31 mouse cellular contexts compared by ENCODE assay signal in the genomic region with DNA sequence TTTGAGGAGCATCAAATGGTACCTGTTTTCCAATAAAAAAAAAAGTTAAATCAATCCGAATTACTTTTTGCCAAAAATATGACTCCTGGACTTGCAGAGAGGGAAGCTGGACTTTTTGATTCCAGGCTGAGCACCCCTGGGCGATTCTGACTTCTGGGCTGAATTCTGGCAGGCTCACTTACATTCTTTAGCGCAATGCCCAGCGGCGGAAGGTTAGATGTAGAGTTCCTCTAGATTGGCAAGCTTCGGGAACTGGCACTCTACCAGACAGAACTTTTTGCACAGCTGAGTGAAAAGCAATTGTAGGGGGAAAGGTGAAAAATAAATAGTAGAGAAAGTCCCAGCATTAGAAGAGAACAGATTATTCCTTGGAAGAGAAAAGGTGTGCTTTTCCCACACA.
A peak's percentile ranks its signal among the peaks of the same experiment; 100 is the strongest.
DNase-seq lines count a peak whose midpoint lies in the region; ATAC-seq and TF ChIP-seq lines count a peak whose summit lies in the region.
"Had no signal": no experiment of that assay in that cellular context is flagged by ENCODE, and none has a peak within 500 bp of the region (broad histone marks: within the 10 kb centered on the region; RNA-seq: fewer than 3 reads in every experiment).

No protein-coding gene starts in this region.

- intact Hi-C loops in heart, postnatal 10 days (cut with DNase I), result no loop called here
- intact Hi-C loops in heart, adult 2 months (cut with DNase I), result no loop called here

- no peaks in the 10 kb centered on the region for H3K4me1 ChIP-seq in heart, adult 2 months (ENCODE audit: control insufficient read depth, insufficient read depth, low read length)
- no peaks in the 10 kb centered on the region for H3K4me1 ChIP-seq in kidney, adult 2 months (ENCODE audit: control insufficient read depth, insufficient read depth, low read length)
- no peaks in the 10 kb centered on the region for H3K4me1 ChIP-seq in kidney, embryonic 16.5 days (ENCODE audit: insufficient read depth, low read length)
- H3K4me1 ChIP-seq: embryonic facial prominence, embryonic 13.5 days; forebrain, embryonic 10.5 days; forebrain, embryonic 15.5 days; heart, embryonic 10.5 days; intestine, embryonic 15.5 days; liver, embryonic 13.5 days; megakaryocyte, embryonic 14.5 days; midbrain, embryonic 12.5 days had no signal

- TF ChIP-seq CTCF in heart, adult 2 months (IDR thresholded peaks at IDR 0.05), result no peak
- TF ChIP-seq CTCF in kidney, adult 2 months (conservative IDR thresholded peaks at IDR 0.05; ENCODE audit: insufficient read depth, insufficient read length, low read depth, low read length), result no peak

- 56% methylated on average over 6 of the region's 6 CpGs for WGBS in heart, adult 2 months
- 71% methylated on average over 6 of the region's 6 CpGs for WGBS in kidney, adult 2 months
- WGBS in kidney, embryonic 16.5 days, result 88% methylated on average over 6 of the region's 6 CpGs

- TF ChIP-seq EP300 in heart, adult 2 months (IDR thresholded peaks at IDR 0.05; ENCODE audit: insufficient read depth, low read depth, low read length), result no peak

- no peak for TF ChIP-seq POLR2A in heart, adult 2 months (IDR thresholded peaks at IDR 0.05; ENCODE audit: insufficient read depth, low read depth, low read length)
- TF ChIP-seq POLR2A in kidney, adult 2 months (IDR thresholded peaks at IDR 0.05; ENCODE audit: low read depth, low read length), result no peak

- no peaks in the 10 kb centered on the region for H3K36me3 ChIP-seq in heart, adult 2 months (ENCODE audit: control insufficient read depth, insufficient read depth, low read length)
- H3K36me3 ChIP-seq in kidney, adult 2 months (ENCODE audit: control insufficient read depth, insufficient read depth, low read length), result no peaks in the 10 kb centered on the region
- H3K36me3 ChIP-seq in kidney, embryonic 16.5 days (ENCODE audit: insufficient read depth, low read length), result no peaks in the 10 kb centered on the region
- H3K36me3 ChIP-seq: embryonic facial prominence, embryonic 13.5 days; forebrain, embryonic 10.5 days; forebrain, embryonic 15.5 days; heart, embryonic 10.5 days; intestine, embryonic 15.5 days; limb, embryonic 10.5 days; limb, embryonic 15.5 days; liver, embryonic 13.5 days; midbrain, embryonic 12.5 days; neural tube, embryonic 12.5 days had no signal

- no peak overlapping the region for H3K9ac ChIP-seq in heart, adult 2 months (ENCODE audit: low read depth, low read length)
- no peak overlapping the region for H3K9ac ChIP-seq in kidney, embryonic 16.5 days (replicated peaks; ENCODE audit: low read length)
- H3K9ac ChIP-seq: embryonic facial prominence, embryonic 13.5 days; forebrain, embryonic 15.5 days; intestine, embryonic 15.5 days; limb, embryonic 15.5 days; liver, embryonic 13.5 days; midbrain, embryonic 12.5 days; neural tube, embryonic 12.5 days had no signal

- peaks cover 4% of the 10 kb centered on the region for H3K9me3 ChIP-seq in kidney, embryonic 16.5 days (ENCODE audit: low read length)
- H3K9me3 ChIP-seq: forebrain, embryonic 15.5 days; heart, embryonic 10.5 days; intestine, embryonic 15.5 days; limb, embryonic 10.5 days; limb, embryonic 15.5 days; liver, embryonic 13.5 days; megakaryocyte, embryonic 14.5 days; neural tube, embryonic 12.5 days had no signal

- H3K27ac ChIP-seq in heart, adult 2 months, result no peak overlapping the region
- H3K27ac ChIP-seq in kidney, adult 2 months (ENCODE audit: insufficient read depth, low read depth, low read length), result no peak overlapping the region
- no peak overlapping the region for H3K27ac ChIP-seq in kidney, embryonic 16.5 days (ENCODE audit: low read length)
- H3K27ac ChIP-seq: embryonic facial prominence, embryonic 13.5 days; forebrain, embryonic 10.5 days; forebrain, embryonic 15.5 days; heart, embryonic 10.5 days; hindbrain, postnatal 0 days; intestine, embryonic 15.5 days; limb, embryonic 10.5 days; limb, embryonic 15.5 days; liver, embryonic 13.5 days; midbrain, embryonic 12.5 days; neural tube, embryonic 12.5 days had no signal

- DNase-seq in heart, postnatal 10 days, result peak; percentile 21 to 25
- no peak for DNase-seq in heart, adult 2 months
- peak; percentile 66 for DNase-seq in kidney, adult 2 months
- peak; percentile 19 to 28 for DNase-seq in kidney, adult 8-10 months
- DNase-seq in kidney, postnatal 10 days, result peak; percentile 15
- DNase-seq in thymus, adult 18-20 months, result no peak
- DNase-seq in thymus, postnatal 4 days, result no peak
- DNase-seq: adrenal gland, adult 2 months; B cell, adult 2 months; cerebellum, adult 11-12 months; cerebellum, postnatal 10 days; gastrocnemius, postnatal 25 days; layer of hippocampus, adult 9-11 months; liver, embryonic 13.5 days; lung, adult 2 months; right cerebral cortex, adult 18-20 months; spleen, adult 18-20 months; thymus, postnatal 36 days had no signal

- no peaks in the 10 kb centered on the region for H3K79me2 ChIP-seq in heart, adult 2 months (replicated peaks; ENCODE audit: control insufficient read depth, insufficient read depth, low read length)

- H3K4me3 ChIP-seq in heart, adult 2 months, result no peak overlapping the region
- no peak overlapping the region for H3K4me3 ChIP-seq in kidney, adult 2 months (ENCODE audit: insufficient read depth, low read depth, low read length)
- no peak overlapping the region for H3K4me3 ChIP-seq in kidney, embryonic 16.5 days (ENCODE audit: low read length)
- H3K4me3 ChIP-seq: embryonic facial prominence, embryonic 13.5 days; forebrain, embryonic 10.5 days; forebrain, embryonic 15.5 days; heart, embryonic 10.5 days; intestine, embryonic 15.5 days; limb, embryonic 10.5 days; limb, embryonic 15.5 days; liver, embryonic 13.5 days; megakaryocyte, embryonic 14.5 days; midbrain, embryonic 12.5 days; myocyte; neural tube, embryonic 12.5 days had no signal

- no peak for ATAC-seq in kidney, embryonic 16.5 days (ENCODE audit: low FRiP score, low TSS enrichment)
- ATAC-seq: forebrain, embryonic 15.5 days; hindbrain, postnatal 0 days; intestine, embryonic 15.5 days had no signal

- H3K27me3 ChIP-seq in heart, adult 2 months (ENCODE audit: control insufficient read depth, insufficient read depth, low read length), result no peaks in the 10 kb centered on the region
- no peaks in the 10 kb centered on the region for H3K27me3 ChIP-seq in kidney, adult 2 months (replicated peaks; ENCODE audit: control insufficient read depth, insufficient read depth, low read length)
- no peaks in the 10 kb centered on the region for H3K27me3 ChIP-seq in kidney, embryonic 16.5 days (ENCODE audit: insufficient read depth, low read length)
- H3K27me3 ChIP-seq: embryonic facial prominence, embryonic 13.5 days; forebrain, embryonic 15.5 days; intestine, embryonic 15.5 days; limb, embryonic 15.5 days; liver, embryonic 13.5 days; megakaryocyte, embryonic 14.5 days; midbrain, embryonic 12.5 days; neural tube, embryonic 12.5 days had no signal

- H3K4me2 ChIP-seq in kidney, embryonic 16.5 days (replicated peaks; ENCODE audit: low read depth, low read length), result no peak overlapping the region
- H3K4me2 ChIP-seq: embryonic facial prominence, embryonic 13.5 days; forebrain, embryonic 15.5 days; intestine, embryonic 15.5 days; limb, embryonic 15.5 days; liver, embryonic 13.5 days; midbrain, embryonic 12.5 days; neural tube, embryonic 12.5 days had no signal

Comparison
In these comparisons a context has a peak if more than half of its experiments do, and no peak if none do; other contexts are left out.
1. DNase-seq: peak in heart, postnatal 10 days (2 of 2), kidney, adult 2 months (single experiment), kidney, adult 8-10 months (2 of 2) and kidney, postnatal 10 days (single experiment); none in heart, adult 2 months (0 of 2), thymus, adult 18-20 months (0 of 2) and thymus, postnatal 4 days (single experiment).